ENCODE assay signal across 17 mouse cellular contexts in genomic region chr2:124601702-124602378, GRCm38 (mm10).
DNase-seq lines count a peak whose midpoint lies in the region; ATAC-seq and TF ChIP-seq lines count a peak whose summit lies in the region.
"Had no signal": no experiment of that assay in that cellular context is flagged by ENCODE, and none has a peak within 500 bp of the region (broad histone marks: within the 10 kb centered on the region; RNA-seq: fewer than 3 reads in every experiment).

No protein-coding gene starts in this region.

- no peaks in the 10 kb centered on the region for H3K36me3 ChIP-seq in heart, embryonic 15.5 days
- H3K36me3 ChIP-seq in intestine, embryonic 15.5 days = no peaks in the 10 kb centered on the region
- H3K36me3 ChIP-seq in small intestine, adult 2 months (ENCODE audit: control insufficient read depth, insufficient read depth, low read length) = no peaks in the 10 kb centered on the region
- H3K36me3 ChIP-seq in hindbrain, embryonic 12.5 days = no peaks in the 10 kb centered on the region
- H3K36me3 ChIP-seq in embryonic facial prominence, embryonic 10.5 days (replicated peaks) = no peaks in the 10 kb centered on the region

- no peak for TF ChIP-seq CTCF in small intestine, adult 2 months (IDR thresholded peaks at IDR 0.05; ENCODE audit: extremely low read depth, insufficient read length, insufficient replicate concordance, low read depth, low read length)

- 71% methylated on average over 9 of the region's 9 CpGs for WGBS in heart, embryonic 15.5 days
- 52% methylated on average over 9 of the region's 9 CpGs for WGBS in intestine, embryonic 15.5 days
- WGBS in small intestine, adult 2 months = 32% methylated on average over 9 of the region's 9 CpGs
- WGBS in hindbrain, embryonic 12.5 days = 78% methylated on average over 9 of the region's 9 CpGs
- WGBS in embryonic facial prominence, embryonic 10.5 days = 80% methylated on average over 9 of the region's 9 CpGs

- TF ChIP-seq POLR2A in small intestine, adult 2 months (IDR thresholded peaks at IDR 0.05; ENCODE audit: low read depth, low read length) = 0 out of 2 replicates have a peak, but pooled peaks have one; percentile 31

- H3K4me3 ChIP-seq in heart, embryonic 15.5 days = no peak overlapping the region
- H3K4me3 ChIP-seq in intestine, embryonic 15.5 days (replicated peaks) = no peak overlapping the region
- peak overlapping the region; percentile 49 for H3K4me3 ChIP-seq in small intestine, adult 2 months (ENCODE audit: low read depth, low read length)
- no peak overlapping the region for H3K4me3 ChIP-seq in hindbrain, embryonic 12.5 days
- no peak overlapping the region for H3K4me3 ChIP-seq in embryonic facial prominence, embryonic 10.5 days

- H3K9ac ChIP-seq in heart, embryonic 15.5 days = no peak overlapping the region
- H3K9ac ChIP-seq in intestine, embryonic 15.5 days = no peak overlapping the region
- H3K9ac ChIP-seq in hindbrain, embryonic 12.5 days = no peak overlapping the region
- H3K9ac ChIP-seq: hindbrain, embryonic 14.5 days had no signal

- DNase-seq in heart, adult 11 months = peak; percentile 40
- no peak for DNase-seq in heart, postnatal 36 days
- no peak for DNase-seq in heart, postnatal 25 days (ENCODE audit: low spot score)
- DNase-seq in embryonic facial prominence, embryonic 10.5 days (ENCODE audit: low spot score) = no peak
- DNase-seq: adrenal gland, postnatal 14 days; cerebellum, adult 11-12 months; cerebellum, postnatal 36 days; gastrocnemius, postnatal 14 days; kidney, adult 18-20 months had no signal

- H3K27me3 ChIP-seq in heart, embryonic 15.5 days = no peaks in the 10 kb centered on the region
- H3K27me3 ChIP-seq in intestine, embryonic 15.5 days (replicated peaks) = no peaks in the 10 kb centered on the region
- H3K27me3 ChIP-seq in small intestine, adult 2 months (ENCODE audit: control insufficient read depth, insufficient read depth, low read length) = no peaks in the 10 kb centered on the region
- 0 out of 2 replicates have a peak, but pooled peaks cover 3% of the 10 kb centered on the region for H3K27me3 ChIP-seq in hindbrain, embryonic 12.5 days
- peaks cover 4% of the 10 kb centered on the region; the same call in 1 of the 2 replicates for H3K27me3 ChIP-seq in embryonic facial prominence, embryonic 10.5 days (replicated peaks; ENCODE audit: low read depth, poor library complexity, severe bottlenecking)
- H3K27me3 ChIP-seq: CH12.LX, Patski had no signal

- H3K9me3 ChIP-seq in heart, embryonic 15.5 days (replicated peaks) = no peaks in the 10 kb centered on the region
- no peaks in the 10 kb centered on the region for H3K9me3 ChIP-seq in intestine, embryonic 15.5 days
- no peaks in the 10 kb centered on the region for H3K9me3 ChIP-seq in hindbrain, embryonic 12.5 days (replicated peaks)
- H3K9me3 ChIP-seq in embryonic facial prominence, embryonic 10.5 days = no peaks in the 10 kb centered on the region

- intact Hi-C loops in heart, postnatal 36 days (cut with DNase I) = loop anchor here (10.0 kb wide), 1 partner anchor 583 kb away; no protein-coding TSS in a partner anchor
- intact Hi-C loops in heart, postnatal 25 days (cut with DNase I) = loop anchor here (5.0 to 10.0 kb wide), 2 partner anchors 585 to 613 kb away; no protein-coding TSS in a partner anchor

- peaks cover 18% of the 10 kb centered on the region for H3K4me1 ChIP-seq in heart, embryonic 15.5 days (replicated peaks)
- peaks cover 9% of the 10 kb centered on the region; the same call in 1 of the 2 replicates for H3K4me1 ChIP-seq in intestine, embryonic 15.5 days (replicated peaks)
- H3K4me1 ChIP-seq in small intestine, adult 2 months (ENCODE audit: control insufficient read depth, insufficient read depth, insufficient read length, low read length) = peaks cover 29% of the 10 kb centered on the region
- peaks cover 4% of the 10 kb centered on the region; the same call in 1 of the 2 replicates for H3K4me1 ChIP-seq in hindbrain, embryonic 12.5 days
- H3K4me1 ChIP-seq in embryonic facial prominence, embryonic 10.5 days = peaks cover 8% of the 10 kb centered on the region

- no peak for ATAC-seq in heart, embryonic 15.5 days (replicated peaks; ENCODE audit: insufficient number of reproducible peaks, insufficient read depth, low FRiP score, low read depth)
- peak; percentile 90 for ATAC-seq in intestine, embryonic 15.5 days
- no peak for ATAC-seq in hindbrain, embryonic 12.5 days (ENCODE audit: low FRiP score)
- ATAC-seq: activated CD4-positive, CD25-positive, alpha-beta regulatory T cell, adult 4 months; Patski had no signal

- 0 out of 2 replicates have a peak overlapping the region, but pooled peaks have one; percentile 24 for H3K27ac ChIP-seq in heart, embryonic 15.5 days
- peak overlapping the region; percentile 86 for H3K27ac ChIP-seq in intestine, embryonic 15.5 days
- peak overlapping the region; percentile 95 for H3K27ac ChIP-seq in small intestine, adult 2 months (ENCODE audit: insufficient read depth, low read depth, low read length)
- H3K27ac ChIP-seq in hindbrain, embryonic 12.5 days = no peak overlapping the region
- H3K27ac ChIP-seq in embryonic facial prominence, embryonic 10.5 days (replicated peaks) = no peak overlapping the region
- H3K27ac ChIP-seq: hindbrain, embryonic 14.5 days had no signal

- H3K4me2 ChIP-seq in heart, embryonic 15.5 days = no peak overlapping the region
- H3K4me2 ChIP-seq in intestine, embryonic 15.5 days (replicated peaks) = peak overlapping the region; percentile 20
- H3K4me2 ChIP-seq in hindbrain, embryonic 12.5 days (replicated peaks) = no peak overlapping the region
- H3K4me2 ChIP-seq: hindbrain, embryonic 14.5 days had no signal

Comparison
In these comparisons a context has a peak if more than half of its experiments do, and no peak if none do; other contexts are left out.
1. H3K27ac ChIP-seq: peak in heart, embryonic 15.5 days (single experiment), intestine, embryonic 15.5 days (single experiment) and small intestine, adult 2 months (single experiment); none in hindbrain, embryonic 12.5 days (single experiment) and embryonic facial prominence, embryonic 10.5 days (single experiment).